Mouse (Mus musculus): Measurements from ENCODE around the gene Gys1.

Gys1 gene

GRCm38 (mm10) chr7:45415636-45416035, 19.0 kb upstream of the Gys1 start:
- DNase-seq = no peak

GRCm38 (mm10) chr7:45417962-45418492, 16.6 kb upstream of the Gys1 start:
- DNase-seq = peak in 1 of 2 experiments; percentile 33

GRCm38 (mm10) chr7:45419859-45420614, 14.6 kb upstream of the Gys1 start:
- DNase-seq = no peak

DNA sequence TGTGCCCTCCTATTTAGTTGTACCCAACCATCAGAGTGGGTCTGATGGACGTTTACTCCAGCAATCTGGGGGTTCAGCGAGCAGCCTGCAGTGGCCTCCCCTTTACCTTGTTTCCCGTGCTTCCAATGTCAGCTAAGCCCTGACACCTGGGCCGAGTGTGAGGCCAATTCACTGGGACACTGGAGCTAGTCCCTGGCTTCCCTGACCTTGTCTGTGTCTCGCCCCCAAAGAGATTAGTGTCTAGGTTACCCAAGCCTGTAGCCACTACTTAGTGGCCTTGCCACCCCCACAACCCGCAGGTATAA, 14.1 kb upstream of the Gys1 start, which contains the start of gene Lhb:
Gene Lhb (plus strand): TSS at position 206 of the 305 bp plus-strand sequence.
- DNase-seq = no peak

GRCm38 (mm10) chr7:45421194-45421593, 13.4 kb upstream of the Gys1 start:
- DNase-seq = no peak

DNA sequence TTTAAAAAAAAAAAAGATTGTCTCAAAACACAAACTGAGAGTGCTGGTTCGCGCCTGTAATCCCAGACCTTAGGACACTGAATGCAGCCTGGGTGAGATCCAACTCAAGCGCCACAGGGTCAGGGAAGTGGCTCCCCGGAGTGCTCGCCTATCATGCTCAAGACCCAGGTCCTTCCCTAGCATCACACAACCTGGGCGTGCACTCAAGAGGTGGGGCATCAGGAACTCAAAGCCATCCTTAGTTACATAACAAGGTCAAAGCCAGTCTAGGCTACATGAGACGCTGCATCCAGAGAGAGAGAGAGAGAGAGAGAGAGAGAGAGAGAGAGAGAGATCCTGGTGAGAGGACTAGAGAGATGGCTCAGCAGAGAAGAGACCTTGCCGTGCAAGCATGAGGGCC, 8.1 kb upstream of the Gys1 start:
- no peak for DNase-seq

- no peak for DNase-seq
Measured at GRCm38 (mm10) chr7:45433835-45434202, 825 bp upstream of the Gys1 start.

DNA sequence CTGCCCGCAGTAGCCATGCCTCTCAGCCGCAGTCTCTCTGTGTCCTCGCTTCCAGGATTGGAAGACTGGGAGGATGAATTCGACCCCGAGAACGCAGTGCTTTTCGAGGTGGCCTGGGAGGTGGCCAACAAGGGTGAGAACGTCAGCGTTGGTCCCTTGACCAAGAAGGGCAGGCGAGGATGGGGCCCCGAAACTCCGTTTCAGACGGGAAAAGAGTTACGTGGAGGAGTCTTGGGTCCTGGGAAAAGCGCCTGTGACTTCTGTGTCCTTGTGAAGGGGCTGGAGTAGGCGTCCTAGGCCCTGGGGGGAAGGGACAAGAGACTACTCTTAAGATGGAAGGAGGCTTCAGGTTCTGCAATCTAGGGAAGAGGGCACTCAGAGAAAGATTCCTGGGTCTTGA, 394 bp downstream of the Gys1 start:
- no peak for DNase-seq

DNA sequence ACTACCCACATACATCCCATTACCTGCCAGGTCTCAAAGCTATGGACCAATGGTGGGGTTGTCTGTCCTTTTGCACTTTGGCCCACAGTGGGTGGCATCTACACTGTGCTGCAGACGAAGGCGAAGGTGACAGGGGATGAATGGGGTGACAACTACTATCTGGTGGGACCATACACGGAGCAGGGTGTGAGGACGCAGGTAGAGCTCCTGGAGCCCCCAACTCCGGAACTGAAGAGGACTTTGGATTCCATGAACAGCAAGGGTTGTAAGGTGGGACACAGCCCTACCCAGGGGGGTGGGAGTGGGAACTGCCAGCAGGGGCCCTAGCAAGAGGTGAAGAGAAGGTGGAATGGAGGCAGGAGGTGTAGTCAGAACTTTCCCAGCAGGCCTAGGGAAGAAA, 1.8 kb downstream of the Gys1 start:
- DNase-seq = no peak

DNA sequence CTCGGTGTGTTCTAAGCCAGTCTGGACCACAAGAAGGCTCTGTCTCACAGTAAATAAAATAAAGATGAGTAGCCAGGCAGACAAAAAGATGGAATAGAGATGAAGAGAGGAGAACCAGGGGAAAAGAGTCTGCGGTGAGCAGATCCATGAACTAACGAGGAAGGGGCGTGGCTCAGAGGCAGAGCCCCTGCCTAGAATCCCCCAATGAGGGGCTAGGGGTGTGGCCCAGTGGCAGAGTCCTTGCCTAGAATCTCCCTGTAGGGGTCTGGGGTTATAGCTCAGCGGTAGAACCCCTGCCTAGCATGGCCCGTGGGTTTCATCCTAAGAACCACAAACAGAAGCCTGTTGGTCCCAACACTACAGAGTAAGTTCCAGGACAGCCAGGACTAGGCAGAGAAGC, 2.4 kb downstream of the Gys1 start:
- no peak for DNase-seq

DNA sequence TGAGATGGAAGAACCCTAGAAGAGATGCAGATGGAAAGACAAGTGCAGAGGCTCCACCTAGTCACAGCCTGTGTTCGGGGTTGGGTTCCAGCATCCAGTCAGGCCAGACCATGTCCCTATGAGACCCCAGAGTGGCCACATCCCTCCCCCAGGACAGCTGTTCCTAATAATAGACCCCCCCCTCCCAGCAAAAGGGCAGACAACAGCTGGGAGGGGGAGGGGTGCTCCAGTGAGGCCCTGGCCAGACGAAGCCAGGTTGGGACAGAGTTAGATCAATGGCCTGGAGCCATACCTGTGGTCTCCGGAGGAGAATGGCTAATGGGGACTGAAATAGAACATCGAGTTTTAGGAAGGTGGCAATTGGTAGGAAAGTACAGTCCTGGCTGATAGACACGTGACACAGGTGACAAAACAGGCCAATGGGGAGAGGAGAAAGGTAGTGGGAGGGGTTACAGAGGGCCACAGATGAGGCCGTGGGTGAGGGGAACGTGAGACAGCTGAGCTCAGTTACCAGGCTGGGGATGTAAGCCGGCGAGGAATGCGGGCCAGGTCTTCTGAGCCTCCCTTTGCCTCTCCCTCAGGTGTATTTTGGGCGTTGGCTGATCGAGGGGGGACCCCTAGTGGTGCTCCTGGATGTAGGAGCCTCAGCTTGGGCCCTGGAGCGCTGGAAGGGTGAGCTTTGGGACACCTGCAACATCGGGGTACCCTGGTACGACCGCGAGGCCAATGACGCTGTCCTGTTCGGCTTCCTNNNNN, 3.1 kb downstream of the Gys1 start, which contains the start of gene Ruvbl2:
Gene Ruvbl2 (minus strand): TSS at position 576 of the 756 bp plus-strand sequence.
- no peak for DNase-seq

DNA sequence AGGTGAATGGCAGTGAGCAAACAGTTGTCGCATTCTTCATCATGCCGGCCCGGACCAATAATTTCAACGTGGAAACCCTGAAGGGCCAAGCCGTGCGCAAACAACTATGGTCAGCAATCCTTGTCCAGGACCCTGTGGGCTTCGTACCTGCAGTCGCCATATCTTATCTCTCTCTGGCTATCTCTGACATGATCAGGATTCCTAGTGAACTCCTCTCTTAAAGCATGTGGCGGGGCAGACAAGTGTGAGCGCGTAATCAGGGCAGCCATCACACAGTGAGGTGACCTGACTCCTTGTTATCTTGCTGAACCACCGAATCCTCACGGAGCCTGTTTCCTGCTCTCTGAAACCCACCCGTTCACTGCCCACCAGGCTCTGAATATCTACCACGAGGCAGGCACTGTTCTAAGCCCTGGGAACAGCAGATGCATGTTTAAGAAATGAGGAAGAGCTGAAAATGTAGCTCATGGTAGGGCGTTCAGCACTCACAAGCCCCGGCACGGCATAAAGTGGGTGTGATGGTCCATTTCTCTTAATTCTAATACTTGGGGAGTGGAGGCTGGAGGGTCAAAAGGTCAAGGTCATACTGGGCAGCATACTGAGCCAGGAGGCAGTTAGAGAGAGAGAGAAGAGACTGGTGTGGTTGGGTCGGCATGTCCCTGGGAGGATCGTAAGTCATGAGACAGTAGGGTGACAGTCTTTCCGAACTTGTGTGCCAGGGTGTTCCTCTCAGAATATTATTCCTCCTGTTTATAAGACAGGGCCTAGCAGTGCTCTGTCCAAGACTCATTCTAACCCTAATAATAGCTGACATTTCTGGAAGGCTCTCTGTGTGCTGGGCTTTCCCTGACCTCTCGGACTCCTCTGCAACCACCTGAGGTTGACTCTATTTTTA, 9.1 kb downstream of the Gys1 start:
- no peak for DNase-seq

DNA sequence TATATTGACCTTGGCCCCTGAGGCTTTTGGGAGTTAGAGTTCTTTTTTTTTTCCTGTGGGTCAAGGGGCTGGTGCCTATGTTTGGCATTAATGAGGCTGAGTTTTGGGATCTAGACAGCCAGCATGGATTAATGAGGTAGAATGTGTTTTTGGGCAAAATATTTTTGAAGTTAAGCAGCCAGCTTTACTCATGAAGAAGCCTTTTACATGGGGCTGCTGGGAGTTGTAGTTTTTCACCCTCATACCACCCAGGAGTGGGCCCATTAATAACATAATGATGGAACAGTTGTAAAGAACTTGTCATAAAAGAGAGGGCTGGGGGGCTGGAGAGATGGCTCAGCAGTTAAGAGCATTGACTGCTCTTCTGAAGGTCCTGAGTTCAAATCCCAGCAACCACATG, 11.9 kb downstream of the Gys1 start:
- DNase-seq = no peak

DNA sequence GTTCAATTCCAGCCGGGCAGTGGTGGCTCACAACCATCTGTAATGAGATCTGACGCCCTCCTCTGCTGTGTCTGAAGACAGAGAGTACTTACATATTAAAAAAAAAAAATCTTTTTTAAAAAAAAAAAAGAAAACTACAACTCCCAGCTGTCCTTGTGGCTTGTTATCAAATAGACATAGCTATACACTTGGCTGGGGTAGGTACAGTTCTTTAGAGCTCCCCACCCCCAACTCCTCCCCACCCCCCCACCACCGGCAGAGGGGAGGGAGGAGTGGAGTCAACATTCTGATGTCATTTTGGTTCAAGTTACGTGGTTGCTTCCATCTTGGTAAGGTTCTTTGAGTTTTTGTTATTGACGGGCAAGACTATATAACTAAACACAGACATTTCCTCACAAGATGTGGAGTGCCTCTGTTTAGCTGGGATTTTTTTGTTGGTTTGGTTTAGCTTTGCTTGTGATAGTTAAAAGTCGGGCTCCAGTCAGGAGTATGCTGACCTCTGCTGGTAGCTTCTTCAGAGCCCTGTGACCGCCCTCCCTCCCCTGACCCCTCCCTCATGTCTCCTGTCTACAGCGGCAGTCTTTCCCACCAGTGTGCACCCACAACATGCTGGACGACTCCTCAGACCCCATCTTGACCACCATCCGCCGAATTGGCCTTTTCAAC, 12.8 kb downstream of the Gys1 start:
- peak; percentile 71 to 76 for DNase-seq

DNA sequence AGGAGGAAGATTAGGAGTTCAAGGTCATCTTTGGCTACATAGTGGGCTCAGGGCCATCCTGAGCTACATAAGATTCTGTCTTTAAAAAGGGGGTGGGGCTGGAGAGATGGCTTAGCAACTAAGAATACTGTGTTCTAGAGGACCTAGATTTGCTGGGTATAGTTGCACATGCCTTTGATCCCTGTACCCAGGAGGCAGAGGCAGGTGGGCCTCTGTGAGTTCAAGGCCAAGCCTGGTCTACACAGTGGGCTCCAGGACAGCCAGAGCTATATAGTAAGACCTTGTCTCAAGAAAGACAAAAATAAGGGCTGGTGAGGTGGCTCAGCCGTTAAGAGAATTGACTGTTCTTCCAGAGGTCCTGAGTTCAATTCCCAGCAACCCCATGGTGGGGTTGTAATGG, 15.3 kb downstream of the Gys1 start:
- DNase-seq = no peak

GRCm38 (mm10) chr7:45451344-45451982, 16.8 kb downstream of the Gys1 start:
- peak; percentile 93 to 95 for DNase-seq

DNA sequence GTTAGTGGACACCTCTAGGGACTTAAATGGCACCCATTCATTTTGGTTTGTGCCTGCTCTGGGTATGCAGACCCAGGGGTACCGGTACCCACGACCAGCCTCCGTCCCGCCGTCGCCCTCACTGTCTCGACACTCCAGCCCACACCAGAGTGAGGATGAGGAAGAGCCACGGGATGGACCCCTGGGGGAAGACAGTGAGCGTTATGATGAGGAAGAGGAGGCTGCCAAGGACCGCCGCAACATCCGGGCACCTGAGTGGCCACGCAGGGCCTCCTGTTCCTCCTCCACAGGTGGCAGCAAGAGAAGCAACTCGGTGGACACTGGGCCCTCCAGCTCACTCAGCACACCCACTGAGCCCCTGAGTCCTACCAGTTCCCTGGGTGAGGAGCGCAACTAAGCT, 20.3 kb downstream of the Gys1 start:
- DNase-seq = no peak

DNA sequence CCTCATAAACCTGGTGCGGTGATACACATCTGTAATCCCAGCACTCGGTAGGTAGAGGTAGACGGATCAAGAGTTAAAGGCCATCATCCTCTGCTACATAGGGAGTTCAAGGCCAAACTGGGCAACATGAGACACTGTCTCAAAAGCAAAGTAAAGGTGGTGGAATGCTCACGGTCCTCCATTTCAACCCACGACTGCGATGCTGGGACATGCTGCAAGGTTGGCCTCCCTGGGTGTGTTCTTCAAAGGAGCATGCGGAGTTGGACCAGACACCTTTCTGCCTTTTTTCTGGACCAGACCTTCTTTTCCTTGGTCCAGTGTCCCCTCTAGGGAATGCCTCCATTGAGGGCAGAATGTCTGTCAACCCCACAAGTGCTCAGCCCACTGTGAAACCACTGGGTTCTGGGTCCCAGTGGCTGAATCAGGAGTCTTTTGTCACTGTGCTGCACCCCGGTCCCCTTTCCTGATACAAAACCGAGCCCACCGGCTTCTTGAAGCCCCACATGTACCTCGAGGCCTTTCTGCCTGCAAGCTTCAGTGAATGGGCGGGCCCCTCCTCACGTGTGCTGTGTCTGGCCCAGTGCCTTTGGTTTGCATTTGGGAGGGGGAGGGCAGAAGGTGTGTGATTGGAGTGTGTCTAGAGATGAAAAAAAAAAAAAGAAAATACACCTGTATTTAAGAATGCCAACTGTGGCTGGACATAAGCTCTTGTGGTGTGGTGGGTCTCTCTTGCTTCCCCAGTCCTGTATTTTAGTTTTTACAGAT, 21.5 kb downstream of the Gys1 start:
- DNase-seq = no peak

- DNase-seq = no peak
Measured at GRCm38 (mm10) chr7:45456721-45457203, 22.1 kb downstream of the Gys1 start.

DNA sequence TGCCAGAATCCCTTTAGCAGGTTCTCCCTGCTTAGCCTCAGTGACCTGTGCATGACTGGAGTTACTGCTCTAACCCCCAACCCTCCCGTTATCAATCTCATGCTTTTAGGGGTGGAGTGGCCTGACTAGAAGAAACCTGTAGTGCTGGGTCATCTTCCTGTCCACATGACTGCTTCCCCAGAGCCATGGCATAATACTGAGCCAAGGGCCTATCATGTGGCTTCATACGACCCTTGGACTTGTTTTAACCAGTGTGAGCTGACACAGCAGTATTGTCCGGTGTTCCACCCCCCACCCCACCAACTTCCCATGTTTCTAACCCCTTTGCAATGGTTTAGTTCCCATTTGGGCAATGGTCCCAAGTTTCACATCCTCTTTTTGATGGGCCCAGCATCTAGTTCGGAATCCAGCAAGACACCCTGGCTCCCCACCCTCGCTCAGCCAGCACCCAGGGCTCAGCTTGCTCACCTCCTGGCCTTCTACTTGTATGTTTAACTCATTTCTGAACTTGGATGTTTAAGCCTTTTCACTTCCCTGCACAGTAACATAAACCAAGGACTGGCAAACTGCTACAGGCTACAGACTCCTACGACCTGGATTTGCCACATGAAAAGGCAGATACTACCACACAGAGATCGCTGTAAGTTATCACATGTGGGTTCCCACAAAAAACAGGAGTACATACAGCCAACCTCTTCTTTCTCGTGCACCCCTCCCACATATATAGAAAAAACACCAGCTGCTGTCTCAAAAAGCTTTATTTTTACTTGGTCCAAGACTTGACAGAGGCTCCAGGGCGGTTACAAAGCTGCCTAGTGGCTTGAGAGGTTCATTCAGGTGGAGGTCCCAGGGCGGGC, 22.8 kb downstream of the Gys1 start:
- no peak for DNase-seq

Data from cerebellum, postnatal 10 days (tissue).